In the genomic region with DNA sequence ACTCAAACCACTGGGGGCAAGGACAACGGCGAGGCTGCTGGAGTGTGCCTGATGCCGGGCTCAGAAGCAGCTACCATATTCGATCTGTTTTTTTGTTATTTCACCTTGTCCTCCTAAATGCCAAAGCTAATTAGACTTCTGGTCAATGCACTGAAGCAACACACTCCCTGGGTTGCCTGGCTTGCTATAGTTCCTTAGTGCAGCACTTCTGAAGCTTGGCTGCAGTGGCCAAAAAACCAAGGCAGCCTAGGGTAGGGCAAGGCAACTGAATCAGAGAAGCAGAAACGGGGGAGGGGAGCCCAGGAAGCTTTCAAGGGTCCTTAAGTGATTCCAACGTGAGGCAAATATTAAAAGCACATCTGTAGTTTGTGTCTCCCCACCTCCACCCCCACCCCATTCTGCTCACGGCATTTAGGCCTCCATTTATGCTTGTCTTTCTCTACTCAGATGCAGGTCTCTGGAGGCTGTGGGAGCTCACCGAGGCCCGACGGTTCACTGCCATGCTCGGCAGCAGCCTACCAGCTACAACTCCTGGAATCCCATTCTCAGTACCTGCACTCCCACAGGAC, we compare ENCODE assay signal across 8 mouse cellular contexts. TPM values are rescaled to one million over a fixed set of nuclear protein-coding genes. Genes with fewer than 3 reads are reported as not detected.
DNase-seq lines count a peak whose midpoint lies in the region; ATAC-seq and TF ChIP-seq lines count a peak whose summit lies in the region.

No protein-coding gene starts in this region.

- H3K9me3 ChIP-seq in erythroblast, embryonic 14.5 days (ENCODE audit: control insufficient read depth, low read length): no peaks in the 10 kb centered on the region
- no peaks in the 10 kb centered on the region for H3K9me3 ChIP-seq in limb, embryonic 14.5 days (ENCODE audit: control insufficient read depth, low read length)
- H3K9me3 ChIP-seq in stomach, postnatal 0 days (ENCODE audit: control insufficient read depth, low read length): no peaks in the 10 kb centered on the region

- H3K4me3 ChIP-seq in erythroblast, embryonic 14.5 days (replicated peaks): peak overlapping the region; percentile 95
- H3K4me3 ChIP-seq in testis, adult 2 months (ENCODE audit: control insufficient read depth, low read depth, low read length): peak overlapping the region; percentile 15
- peak overlapping the region; percentile 88 for H3K4me3 ChIP-seq in limb, embryonic 14.5 days (replicated peaks; ENCODE audit: low read length)
- peak overlapping the region; percentile 90 for H3K4me3 ChIP-seq in stomach, postnatal 0 days (ENCODE audit: low read depth, low read length)
- no peak overlapping the region for H3K4me3 ChIP-seq in thymus, adult 2 months (ENCODE audit: control insufficient read depth, insufficient read depth, low read length)

- no peak for TF ChIP-seq CTCF in testis, adult 2 months (IDR thresholded peaks at IDR 0.05; ENCODE audit: control insufficient read depth, insufficient read depth, insufficient replicate concordance, low read depth, low read length)
- TF ChIP-seq CTCF in stomach, postnatal 0 days (IDR thresholded peaks at IDR 0.05; ENCODE audit: low read depth): no peak
- no peak for TF ChIP-seq CTCF in thymus, adult 2 months (IDR thresholded peaks at IDR 0.05; ENCODE audit: borderline replicate concordance, control insufficient read depth, extremely low read depth, insufficient read depth, low read length, poor library complexity)

- no peak for DNase-seq in testis, postnatal 10 days (ENCODE audit: low spot score)
- no peak for DNase-seq in limb, embryonic 14.5 days (ENCODE audit: low spot score)
- no peak for DNase-seq in stomach, postnatal 0 days (ENCODE audit: low spot score)
- DNase-seq in thymus, adult 2 months: no peak
- no peak for DNase-seq in adrenal gland, postnatal 25 days

- H3K36me3 ChIP-seq in erythroblast, embryonic 14.5 days (ENCODE audit: control insufficient read depth): peaks cover 6% of the 10 kb centered on the region
- H3K36me3 ChIP-seq in testis, adult 2 months (ENCODE audit: control insufficient read depth, insufficient read depth, low read length): no peaks in the 10 kb centered on the region
- H3K36me3 ChIP-seq in limb, embryonic 14.5 days (ENCODE audit: control insufficient read depth, insufficient read depth, low read length): no peaks in the 10 kb centered on the region
- H3K36me3 ChIP-seq in stomach, postnatal 0 days (ENCODE audit: control insufficient read depth, insufficient read depth, low read length): no peaks in the 10 kb centered on the region
- H3K36me3 ChIP-seq in thymus, adult 2 months (ENCODE audit: control insufficient read depth, insufficient read depth, low read length): no peaks in the 10 kb centered on the region

- H3K4me2 ChIP-seq in limb, embryonic 14.5 days (replicated peaks; ENCODE audit: low read depth, low read length, severe bottlenecking): peak overlapping the region; percentile 64
- H3K4me2 ChIP-seq in stomach, postnatal 0 days (replicated peaks; ENCODE audit: low read depth): peak overlapping the region; percentile 80

- H3K9ac ChIP-seq in limb, embryonic 14.5 days (ENCODE audit: low read depth, low read length, severe bottlenecking): peak overlapping the region; percentile 28
- peak overlapping the region; percentile 48 for H3K9ac ChIP-seq in stomach, postnatal 0 days (ENCODE audit: low read length)

- WGBS in limb, embryonic 14.5 days: 43% methylated on average over 11 of the region's 11 CpGs
- 26% methylated on average over 11 of the region's 11 CpGs for WGBS in stomach, postnatal 0 days
- 87% methylated on average over 11 of the region's 11 CpGs for WGBS in thymus, adult 2 months

- no peak for ATAC-seq in erythroblast, adult 5-6 weeks (replicated peaks; ENCODE audit: low FRiP score, poor library complexity, severe bottlenecking)
- ATAC-seq in limb, embryonic 14.5 days (ENCODE audit: low FRiP score, low read depth): no peak
- no peak for ATAC-seq in stomach, postnatal 0 days (ENCODE audit: low FRiP score, low TSS enrichment)

- no peak for TF ChIP-seq POLR2A in testis, adult 2 months (IDR thresholded peaks at IDR 0.05; ENCODE audit: control insufficient read depth, low read depth, low read length)
- no peak for TF ChIP-seq POLR2A in limb, embryonic 14.5 days (IDR thresholded peaks at IDR 0.05; ENCODE audit: borderline replicate concordance, extremely low read depth, insufficient read depth, insufficient read length)
- TF ChIP-seq POLR2A in thymus, adult 2 months (IDR thresholded peaks at IDR 0.05; ENCODE audit: control insufficient read depth, extremely low read depth, insufficient read depth, low read length, poor library complexity): no peak

- no peaks in the 10 kb centered on the region for H3K27me3 ChIP-seq in erythroblast, embryonic 14.5 days (ENCODE audit: control insufficient read depth)
- no peaks in the 10 kb centered on the region for H3K27me3 ChIP-seq in testis, adult 2 months (ENCODE audit: control insufficient read depth, insufficient read depth, low read length)
- no peaks in the 10 kb centered on the region for H3K27me3 ChIP-seq in limb, embryonic 14.5 days (ENCODE audit: control insufficient read depth, insufficient read depth, low read length)
- no peaks in the 10 kb centered on the region for H3K27me3 ChIP-seq in stomach, postnatal 0 days (ENCODE audit: control insufficient read depth, insufficient read depth, low read length)
- H3K27me3 ChIP-seq in thymus, adult 2 months (ENCODE audit: control insufficient read depth, insufficient read depth, low read length): no peaks in the 10 kb centered on the region

- no peak for TF ChIP-seq EP300 in stomach, postnatal 0 days (optimal IDR thresholded peaks at IDR 0.05)

- peak overlapping the region; percentile 49 for H3K27ac ChIP-seq in testis, adult 2 months (ENCODE audit: control insufficient read depth, insufficient read depth, low read depth, low read length)
- H3K27ac ChIP-seq in limb, embryonic 14.5 days (replicated peaks; ENCODE audit: low read depth, low read length): peak overlapping the region; percentile 20; the same call in 1 of the 2 replicates
- H3K27ac ChIP-seq in stomach, postnatal 0 days (replicated peaks): peak overlapping the region; percentile 89
- H3K27ac ChIP-seq in thymus, adult 2 months (ENCODE audit: control insufficient read depth, insufficient read depth, low read length): no peak overlapping the region

- H3K4me1 ChIP-seq in erythroblast, embryonic 14.5 days (ENCODE audit: control insufficient read depth): peaks cover 65% of the 10 kb centered on the region
- H3K4me1 ChIP-seq in testis, adult 2 months (ENCODE audit: control insufficient read depth, insufficient read depth, low read length): peaks cover 15% of the 10 kb centered on the region
- peaks cover 54% of the 10 kb centered on the region for H3K4me1 ChIP-seq in limb, embryonic 14.5 days (ENCODE audit: control insufficient read depth, insufficient read depth, low read length)
- peaks cover 28% of the 10 kb centered on the region for H3K4me1 ChIP-seq in stomach, postnatal 0 days (replicated peaks; ENCODE audit: control insufficient read depth, insufficient read depth)
- H3K4me1 ChIP-seq in thymus, adult 2 months (replicated peaks; ENCODE audit: control insufficient read depth, insufficient read depth, low read length): peaks cover 8% of the 10 kb centered on the region

RNA-seq across cellular contexts. Expression of a gene that starts 2.1 kb away (rescaled TPM):
- polyA plus RNA-seq in erythroblast, embryonic 14.5 days (2012): 0.36 and 0.45 TPM in 2 replicates
- 0.19 and 0.63 TPM in 2 replicates for total RNA-seq in erythroblast, adult 5-6 weeks (2015; ENCODE audit: low replicate concordance)
- total RNA-seq in erythroblast, adult 5-6 weeks (2017; ENCODE audit: low replicate concordance): 1.3 and 1.5 TPM in 2 replicates
- polyA plus RNA-seq in testis, adult 2 months (2012; rRNA removed): 20.4 and 22.0 TPM in 2 replicates
- 27.2 and 33.5 TPM in 2 replicates for polyA plus RNA-seq in limb, embryonic 14.5 days (2012; rRNA removed)
- polyA plus RNA-seq in limb, embryonic 14.5 days (2014; fragmentation: Nextera tagmentation; extraction: Ambion mirVana): 30.2 and 34.8 TPM in 2 replicates
- 14.8 and 17.3 TPM in 2 replicates for polyA plus RNA-seq in stomach, postnatal 0 days (2015; fragmentation: Nextera tagmentation; extraction: Ambion mirVana)
- 16.2 and 19.6 TPM in 2 replicates for polyA plus RNA-seq in thymus, adult 2 months (2012; rRNA removed)
- 35.5 and 44.7 TPM in 2 replicates for total RNA-seq in adrenal gland, postnatal 25 days (2021)

RNA-seq across cellular contexts. Expression of a gene that starts 28.6 kb away (rescaled TPM):
- polyA plus RNA-seq in erythroblast, embryonic 14.5 days (2012): 0.35 and 0.38 TPM in 2 replicates
- 16.5 and 18.3 TPM in 2 replicates for total RNA-seq in erythroblast, adult 5-6 weeks (2015; ENCODE audit: low replicate concordance)
- 3.1 and 7.1 TPM in 2 replicates for total RNA-seq in erythroblast, adult 5-6 weeks (2017; ENCODE audit: low replicate concordance)
- 6.9 and 7.8 TPM in 2 replicates for polyA plus RNA-seq in testis, adult 2 months (2012; rRNA removed)
- polyA plus RNA-seq in limb, embryonic 14.5 days (2012; rRNA removed): 16.1 and 24.1 TPM in 2 replicates
- polyA plus RNA-seq in limb, embryonic 14.5 days (2014; fragmentation: Nextera tagmentation; extraction: Ambion mirVana): 14.3 and 15.1 TPM in 2 replicates
- 35.8 and 41.7 TPM in 2 replicates for polyA plus RNA-seq in stomach, postnatal 0 days (2015; fragmentation: Nextera tagmentation; extraction: Ambion mirVana)
- 144 and 156 TPM in 2 replicates for polyA plus RNA-seq in thymus, adult 2 months (2012; rRNA removed)
- 24.0 and 28.2 TPM in 2 replicates for total RNA-seq in adrenal gland, postnatal 25 days (2021)

RNA-seq across cellular contexts. Expression of a gene that starts 30.6 kb away (rescaled TPM):
- 0.03 TPM in 1 of 2 replicates, not detected in the other for polyA plus RNA-seq in erythroblast, embryonic 14.5 days (2012)
- total RNA-seq in erythroblast, adult 5-6 weeks (2015; ENCODE audit: low replicate concordance): not detected in 2 replicates
- total RNA-seq in erythroblast, adult 5-6 weeks (2017; ENCODE audit: low replicate concordance): not detected in 2 replicates
- 23.2 and 28.4 TPM in 2 replicates for polyA plus RNA-seq in testis, adult 2 months (2012; rRNA removed)
- polyA plus RNA-seq in limb, embryonic 14.5 days (2012; rRNA removed): 42.5 and 54.8 TPM in 2 replicates
- 12.9 and 13.8 TPM in 2 replicates for polyA plus RNA-seq in limb, embryonic 14.5 days (2014; fragmentation: Nextera tagmentation; extraction: Ambion mirVana)
- polyA plus RNA-seq in stomach, postnatal 0 days (2015; fragmentation: Nextera tagmentation; extraction: Ambion mirVana): 10.3 and 12.5 TPM in 2 replicates
- polyA plus RNA-seq in thymus, adult 2 months (2012; rRNA removed): 10.6 and 11.4 TPM in 2 replicates
- 27.0 and 30.8 TPM in 2 replicates for total RNA-seq in adrenal gland, postnatal 25 days (2021)

RNA-seq across cellular contexts. Expression of a gene that starts 49.4 kb away (rescaled TPM):
- 0.23 and 0.41 TPM in 2 replicates for polyA plus RNA-seq in erythroblast, embryonic 14.5 days (2012)
- not detected in 2 replicates for total RNA-seq in erythroblast, adult 5-6 weeks (2015; ENCODE audit: low replicate concordance)
- total RNA-seq in erythroblast, adult 5-6 weeks (2017; ENCODE audit: low replicate concordance): 0.70 and 4.0 TPM in 2 replicates
- polyA plus RNA-seq in testis, adult 2 months (2012; rRNA removed): 565 and 772 TPM in 2 replicates
- polyA plus RNA-seq in limb, embryonic 14.5 days (2012; rRNA removed): 3.1 and 3.5 TPM in 2 replicates
- 1.7 and 2.4 TPM in 2 replicates for polyA plus RNA-seq in limb, embryonic 14.5 days (2014; fragmentation: Nextera tagmentation; extraction: Ambion mirVana)
- 1.7 and 2.3 TPM in 2 replicates for polyA plus RNA-seq in stomach, postnatal 0 days (2015; fragmentation: Nextera tagmentation; extraction: Ambion mirVana)
- polyA plus RNA-seq in thymus, adult 2 months (2012; rRNA removed): 6.4 and 9.0 TPM in 2 replicates
- 18.7 and 19.1 TPM in 2 replicates for total RNA-seq in adrenal gland, postnatal 25 days (2021)

RNA-seq across cellular contexts. Expression of a gene that starts 57.0 kb away (rescaled TPM):
- 0.03 TPM in 1 of 2 replicates, not detected in the other for polyA plus RNA-seq in erythroblast, embryonic 14.5 days (2012)
- total RNA-seq in erythroblast, adult 5-6 weeks (2015; ENCODE audit: low replicate concordance): 4.2 TPM in 1 of 2 replicates, not detected in the other
- not detected in 2 replicates for total RNA-seq in erythroblast, adult 5-6 weeks (2017; ENCODE audit: low replicate concordance)
- 11.2 and 11.8 TPM in 2 replicates for polyA plus RNA-seq in testis, adult 2 months (2012; rRNA removed)
- 32.7 and 41.1 TPM in 2 replicates for polyA plus RNA-seq in limb, embryonic 14.5 days (2012; rRNA removed)
- polyA plus RNA-seq in limb, embryonic 14.5 days (2014; fragmentation: Nextera tagmentation; extraction: Ambion mirVana): 15.0 and 16.3 TPM in 2 replicates
- 8.7 and 9.4 TPM in 2 replicates for polyA plus RNA-seq in stomach, postnatal 0 days (2015; fragmentation: Nextera tagmentation; extraction: Ambion mirVana)
- polyA plus RNA-seq in thymus, adult 2 months (2012; rRNA removed): 10.4 and 13.9 TPM in 2 replicates
- total RNA-seq in adrenal gland, postnatal 25 days (2021): 2.8 and 4.1 TPM in 2 replicates

Comparison
In these comparisons a context has a peak if more than half of its experiments do, and no peak if none do; other contexts are left out.
1. RNA of a gene that starts 2.1 kb away (polyA plus RNA-seq): 27.2 to 34.8 TPM in limb, embryonic 14.5 days, 20.4 to 22.0 TPM in testis, adult 2 months, 16.2 to 19.6 TPM in thymus, adult 2 months and 14.8 to 17.3 TPM in stomach, postnatal 0 days; 0.36 to 0.45 TPM in erythroblast, embryonic 14.5 days; every median in the first group is over 10 times any median in the second.
2. RNA of a gene that starts 30.6 kb away (polyA plus RNA-seq): 12.9 to 54.8 TPM in limb, embryonic 14.5 days, 23.2 to 28.4 TPM in testis, adult 2 months, 10.6 to 11.4 TPM in thymus, adult 2 months and 10.3 to 12.5 TPM in stomach, postnatal 0 days; 0.03 TPM in erythroblast, embryonic 14.5 days; every median in the first group is over 10 times any median in the second.